Mouse (Mus musculus) embryonic facial prominence, embryonic 15.5 days (tissue): ENCODE results near the gene Amfr. TPM values are rescaled to one million over a fixed set of nuclear protein-coding genes. Genes with fewer than 3 reads are reported as not detected.

ENCODE experiments used
- ATAC-seq: fragments of 200-750 bp; cut with Nextera tagmentation; 2 replicates; pipeline ENCODE4 v1.8.0; 2017; ENCODE audit warnings: low read depth, moderate TSS enrichment; ENCODE audit not compliant: insufficient number of reproducible peaks, low FRiP score, low TSS enrichment
- H3K27ac ChIP-seq: fragments of 300-500 bp; sonication (generic); replicated peaks from 2 replicates; pipeline ENCODE4 v1.5.1; 2015; ENCODE audit warnings: mild to moderate bottlenecking, inconsistent platforms
- H3K27me3 ChIP-seq: fragments of 300-500 bp; sonication (generic); 2 replicates; pipeline ENCODE4 v1.6.1; 2015; ENCODE audit warnings: inconsistent platforms
- H3K36me3 ChIP-seq: fragments of 300-500 bp; sonication (generic); 2 replicates; pipeline ENCODE4 v1.6.1; 2015; ENCODE audit warnings: mild to moderate bottlenecking, inconsistent platforms
- H3K4me1 ChIP-seq: fragments of 300-500 bp; sonication (generic); 2 replicates; pipeline ENCODE4 v1.6.1; 2015; ENCODE audit warnings: inconsistent platforms
- H3K4me2 ChIP-seq: fragments of 300-500 bp; sonication (generic); replicated peaks from 2 replicates; pipeline ENCODE4 v1.6.1; 2015; ENCODE audit warnings: mild to moderate bottlenecking, inconsistent platforms
- H3K4me3 ChIP-seq: fragments of 300-500 bp; sonication (generic); replicated peaks from 2 replicates; pipeline ENCODE4 v1.5.1; 2015; ENCODE audit warnings: mild to moderate bottlenecking, inconsistent platforms
- H3K9ac ChIP-seq: fragments of 300-500 bp; sonication (generic); 2 replicates; pipeline ENCODE4 v1.6.1; 2015; ENCODE audit warnings: inconsistent platforms
- H3K9me3 ChIP-seq: fragments of 300-500 bp; sonication (generic); replicated peaks from 2 replicates; pipeline ENCODE4 v1.6.1; 2016; ENCODE audit warnings: inconsistent platforms
- WGBS: fragments of 180-500 bp; shearing (Covaris S2); methylation state at CpG from one replicate; pipeline ENCODE4 v1.1.7; 2015; 5-methylcytosine and 5-hydroxymethylcytosine counted together
- polyA plus RNA-seq: library from polyadenylated mRNA; unstranded; fragments of >200 nt; fragmentation: Nextera tagmentation; extraction: Ambion mirVana; gene quantifications from 2 replicates; pipeline ENCODE4 v1.2.1, GENCODE M21; 2015

Gene Amfr
- polyA plus RNA-seq, 1 experiment from 2014 or later: 49.8 TPM

DNA sequence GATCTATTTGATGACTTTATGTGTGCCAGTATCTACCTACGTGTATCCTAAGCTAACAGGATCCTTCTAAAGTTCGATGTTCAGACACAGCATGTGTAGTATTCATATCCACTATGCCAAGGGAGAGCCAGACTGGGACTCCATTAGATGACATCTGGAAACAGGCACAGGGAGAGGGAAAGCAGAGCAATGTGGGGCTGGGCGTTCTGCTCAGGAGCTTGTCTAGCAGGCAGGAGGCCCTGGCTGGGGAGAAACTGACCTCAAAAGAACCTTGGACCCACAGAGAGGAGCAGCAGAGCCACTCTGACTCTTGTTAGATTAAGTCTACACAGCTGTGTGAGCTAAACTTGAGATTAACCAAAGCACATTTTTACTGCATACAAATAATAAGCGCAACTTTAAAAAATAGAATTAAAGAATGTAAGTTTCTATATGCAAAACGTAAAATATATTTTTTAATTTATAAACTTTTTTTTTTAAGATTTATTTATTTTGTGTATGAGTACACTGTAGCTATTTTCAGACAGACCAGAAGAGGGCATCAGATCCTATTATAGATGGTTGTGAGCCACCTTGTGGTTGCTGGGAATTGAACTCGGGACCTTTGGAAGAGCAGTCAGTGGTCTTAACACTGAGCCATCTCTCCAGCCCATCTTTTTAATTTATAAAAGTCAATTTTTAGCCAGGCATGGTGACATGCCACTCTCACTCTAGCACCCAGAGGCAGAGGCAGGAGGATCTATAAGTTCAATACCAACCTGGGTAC is 36.0 kb downstream of the Amfr start:
- ATAC-seq: no peak
- Histone ChIP-seq H3K36me3 (peaks cover 74% of the 10 kb centered on the region), H3K27me3 (no peaks in the 10 kb centered on the region), H3K9me3 (no peaks in the 10 kb centered on the region), H3K27ac (no peak overlapping the region), H3K9ac (no peak overlapping the region), H3K4me1 (no peaks in the 10 kb centered on the region), H3K4me3 (no peak overlapping the region), H3K4me2 (no peak overlapping the region)
- WGBS: 77% methylated on average over 6 of the region's 6 CpGs

DNA sequence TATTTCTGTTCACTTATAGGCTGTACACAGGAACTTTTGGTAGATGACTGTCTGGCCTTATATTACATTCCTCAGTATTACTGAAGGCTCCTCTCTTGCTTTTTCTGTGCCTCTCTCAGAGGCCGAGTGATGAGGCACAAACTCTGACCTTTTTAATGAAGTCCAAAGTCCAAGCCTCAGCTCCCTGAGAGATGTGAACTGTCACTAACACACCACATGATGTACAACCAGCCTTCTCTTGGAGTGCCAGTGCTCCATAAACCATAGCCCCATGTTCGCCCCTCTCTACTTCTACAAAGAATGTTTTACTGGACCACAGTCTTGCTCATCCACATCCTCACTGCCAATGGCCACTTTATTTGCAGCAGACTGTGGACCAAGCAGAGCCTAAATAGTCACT is 37.3 kb downstream of the Amfr start:
- H3K27me3 ChIP-seq: no peaks in the 10 kb centered on the region
- no peaks in the 10 kb centered on the region for H3K9me3 ChIP-seq
- ATAC-seq: no peak
- no peak overlapping the region for H3K9ac ChIP-seq
- no peaks in the 10 kb centered on the region for H3K4me1 ChIP-seq
- H3K4me2 ChIP-seq: no peak overlapping the region
- no peak overlapping the region for H3K27ac ChIP-seq
- peaks cover 63% of the 10 kb centered on the region for H3K36me3 ChIP-seq
- no peak overlapping the region for H3K4me3 ChIP-seq
- 89% methylated on average over 2 of the region's 2 CpGs for WGBS

- no peak; the same call in 1 of the 2 replicates for ATAC-seq
- Histone ChIP-seq H3K36me3 (peaks cover 63% of the 10 kb centered on the region), H3K9ac (no peak overlapping the region), H3K4me2 (no peak overlapping the region), H3K27me3 (no peaks in the 10 kb centered on the region), H3K27ac (no peak overlapping the region), H3K4me3 (no peak overlapping the region), H3K9me3 (no peaks in the 10 kb centered on the region), H3K4me1 (no peaks in the 10 kb centered on the region)
- WGBS: 80% methylated on average over 11 of the region's 11 CpGs
Measured at GRCm38 (mm10) chr8:93974602-93975186, 37.9 kb downstream of the Amfr start.

GRCm38 (mm10) chr8:93973831-93974375 is 38.7 kb downstream of the Amfr start:
- 89% methylated on average over 13 of the region's 13 CpGs for WGBS
- Histone ChIP-seq H3K4me3 (no peak overlapping the region), H3K9ac (no peak overlapping the region), H3K4me1 (no peaks in the 10 kb centered on the region), H3K4me2 (no peak overlapping the region), H3K36me3 (peaks cover 60% of the 10 kb centered on the region), H3K27me3 (no peaks in the 10 kb centered on the region), H3K9me3 (no peaks in the 10 kb centered on the region), H3K27ac (no peak overlapping the region)
- no peak for ATAC-seq

GRCm38 (mm10) chr8:93972971-93973734 is 39.5 kb downstream of the Amfr start:
- Histone ChIP-seq H3K4me3 (no peak overlapping the region), H3K36me3 (peaks cover 52% of the 10 kb centered on the region), H3K27me3 (no peaks in the 10 kb centered on the region), H3K4me2 (no peak overlapping the region), H3K4me1 (peaks cover 5% of the 10 kb centered on the region; the same call in 1 of the 2 replicates), H3K9ac (no peak overlapping the region), H3K9me3 (no peaks in the 10 kb centered on the region), H3K27ac (0 out of 2 replicates have a peak overlapping the region, but pooled peaks have one; percentile 8)
- WGBS: 74% methylated on average over 14 of the region's 14 CpGs
- ATAC-seq: no peak; the same call in 1 of the 2 replicates

DNA sequence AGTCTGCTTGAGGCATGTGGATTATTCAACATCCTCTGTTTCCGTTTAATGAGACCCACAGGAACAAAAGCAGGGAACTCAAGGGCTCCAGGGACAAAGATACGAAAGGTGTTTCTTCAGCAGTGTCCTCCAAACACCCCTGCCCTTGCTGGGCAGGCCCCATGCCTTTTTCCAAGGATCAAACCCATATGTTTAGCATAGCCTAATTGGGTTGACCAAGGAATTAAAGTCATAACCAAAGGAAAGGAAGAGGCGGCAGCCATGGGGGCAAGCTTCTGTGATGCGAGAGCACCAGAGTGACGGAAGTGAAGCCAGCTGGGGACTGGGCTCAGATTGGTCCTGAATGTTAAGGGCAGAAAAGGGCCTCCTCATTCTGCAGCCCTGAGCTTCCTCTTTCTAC is 40.4 kb downstream of the Amfr start:
- H3K9me3 ChIP-seq: no peaks in the 10 kb centered on the region
- peaks cover 47% of the 10 kb centered on the region for H3K36me3 ChIP-seq
- no peak for ATAC-seq
- H3K4me3 ChIP-seq: no peak overlapping the region
- peaks cover 5% of the 10 kb centered on the region; the same call in 1 of the 2 replicates for H3K4me1 ChIP-seq
- 76% methylated on average over 5 of the region's 5 CpGs for WGBS
- no peak overlapping the region for H3K27ac ChIP-seq
- no peaks in the 10 kb centered on the region for H3K27me3 ChIP-seq
- no peak overlapping the region for H3K4me2 ChIP-seq
- H3K9ac ChIP-seq: no peak overlapping the region

DNA sequence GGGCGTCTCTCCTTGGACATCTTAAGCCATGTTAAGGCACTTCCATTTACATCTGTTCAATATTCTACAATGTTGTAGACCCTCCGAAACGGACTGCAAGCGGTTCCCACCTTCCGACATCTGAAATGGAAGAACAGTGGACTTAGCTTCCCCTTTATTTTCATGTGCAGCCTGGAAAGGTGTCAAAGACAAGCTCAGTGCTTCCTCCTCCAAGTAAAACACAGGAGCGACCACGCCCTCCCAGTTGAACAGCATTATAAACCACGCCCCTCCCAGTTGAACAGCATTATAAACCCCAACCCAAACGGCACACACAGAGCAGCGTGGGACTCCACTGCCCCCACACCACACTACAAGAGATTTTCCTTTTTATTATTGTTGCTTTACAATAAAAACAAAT is 41.2 kb downstream of the Amfr start:
- no peak for ATAC-seq
- Histone ChIP-seq H3K36me3 (peaks cover 42% of the 10 kb centered on the region), H3K27ac (no peak overlapping the region), H3K27me3 (no peaks in the 10 kb centered on the region), H3K9me3 (no peaks in the 10 kb centered on the region), H3K4me2 (no peak overlapping the region), H3K4me3 (no peak overlapping the region), H3K4me1 (peaks cover 5% of the 10 kb centered on the region; the same call in 1 of the 2 replicates), H3K9ac (no peak overlapping the region)
- 86% methylated on average over 10 of the region's 10 CpGs for WGBS

GRCm38 (mm10) chr8:93969626-93970340 is 42.9 kb downstream of the Amfr start:
- 54% methylated on average over 7 of the region's 7 CpGs for WGBS
- no peak for ATAC-seq
- no peak overlapping the region for H3K27ac ChIP-seq

GRCm38 (mm10) chr8:93968293-93968692 is 44.3 kb downstream of the Amfr start:
- Histone ChIP-seq H3K4me2 (no peak overlapping the region), H3K9me3 (no peaks in the 10 kb centered on the region), H3K27ac (no peak overlapping the region), H3K9ac (no peak overlapping the region), H3K36me3 (peaks cover 12% of the 10 kb centered on the region), H3K27me3 (no peaks in the 10 kb centered on the region), H3K4me1 (peaks cover 5% of the 10 kb centered on the region; the same call in 1 of the 2 replicates), H3K4me3 (no peak overlapping the region)
- WGBS: 51% methylated on average over 6 of the region's 6 CpGs
- no peak for ATAC-seq

More at GRCm38 (mm10) chr8:93969626-93970340, 42.9 kb downstream of the Amfr start:
- Histone ChIP-seq H3K36me3 (peaks cover 27% of the 10 kb centered on the region), H3K4me2 (no peak overlapping the region), H3K9me3 (no peaks in the 10 kb centered on the region), H3K4me3 (no peak overlapping the region), H3K4me1 (peaks cover 5% of the 10 kb centered on the region; the same call in 1 of the 2 replicates), H3K9ac (no peak overlapping the region), H3K27me3 (no peaks in the 10 kb centered on the region)

GRCm38 (mm10) chr8:93960909-93961308 is 51.7 kb downstream of the Amfr start:
- no peak for ATAC-seq
- WGBS: 88% methylated on average over 6 of the region's 6 CpGs
- H3K27ac ChIP-seq: no peak overlapping the region
- no peak overlapping the region for H3K4me3 ChIP-seq
- H3K36me3 ChIP-seq: no peaks in the 10 kb centered on the region
- H3K27me3 ChIP-seq: no peaks in the 10 kb centered on the region
- no peak overlapping the region for H3K9ac ChIP-seq
- H3K4me2 ChIP-seq: no peak overlapping the region
- no peaks in the 10 kb centered on the region for H3K9me3 ChIP-seq
- no peaks in the 10 kb centered on the region for H3K4me1 ChIP-seq
